Mouse (Mus musculus) forebrain, embryonic 10.5 days (tissue): ENCODE data around the gene 1110008P14Rik. TPM values are rescaled to one million over a fixed set of nuclear protein-coding genes. Genes with fewer than 3 reads are reported as not detected.
A peak's percentile ranks its signal among the peaks of the same experiment; 100 is the strongest.

Experiments
- DNase-seq: peaks from one replicate; pipeline ENCODE4 v3.0.0-alpha.2; 2017; ENCODE audit warnings: low spot score; ENCODE audit errors: extremely low spot score
- H3K27ac ChIP-seq: fragments of 300-500 bp; sonication (generic); 2 replicates; pipeline ENCODE4 v1.5.1; 2016; ENCODE audit warnings: mild to moderate bottlenecking
- H3K27me3 ChIP-seq: fragments of 300-500 bp; sonication (generic); 2 replicates; pipeline ENCODE4 v1.6.1; 2016; ENCODE audit warnings: mild to moderate bottlenecking; ENCODE audit not compliant: poor library complexity, severe bottlenecking
- H3K36me3 ChIP-seq: fragments of 300-500 bp; sonication (generic); replicated peaks from 2 replicates; pipeline ENCODE4 v1.6.1; 2016; ENCODE audit warnings: mild to moderate bottlenecking, moderate library complexity
- H3K4me1 ChIP-seq: fragments of 300-500 bp; sonication (generic); 2 replicates; pipeline ENCODE4 v1.6.1; 2016
- H3K4me3 ChIP-seq: fragments of 300-500 bp; sonication (generic); 2 replicates; pipeline ENCODE4 v1.5.1; 2016; ENCODE audit warnings: mild to moderate bottlenecking, moderate library complexity
- H3K9me3 ChIP-seq: fragments of 300-500 bp; sonication (generic); 2 replicates; pipeline ENCODE4 v1.6.1; 2016; ENCODE audit warnings: mild to moderate bottlenecking, moderate library complexity
- WGBS: fragments of 180-500 bp; shearing (Covaris S2); methylation state at CpG from one replicate; pipeline ENCODE4 v1.1.7; 2016; 5-methylcytosine and 5-hydroxymethylcytosine counted together
- polyA plus RNA-seq: library from polyadenylated mRNA; unstranded; fragments of >200 nt; fragmentation: Nextera tagmentation; extraction: Ambion mirVana; gene quantifications from 2 replicates; pipeline ENCODE4 v1.2.1, GENCODE M21; 2016

The 1110008P14Rik gene
- polyA plus RNA-seq, 1 experiment from 2014 or later = 37.5 TPM

DNA sequence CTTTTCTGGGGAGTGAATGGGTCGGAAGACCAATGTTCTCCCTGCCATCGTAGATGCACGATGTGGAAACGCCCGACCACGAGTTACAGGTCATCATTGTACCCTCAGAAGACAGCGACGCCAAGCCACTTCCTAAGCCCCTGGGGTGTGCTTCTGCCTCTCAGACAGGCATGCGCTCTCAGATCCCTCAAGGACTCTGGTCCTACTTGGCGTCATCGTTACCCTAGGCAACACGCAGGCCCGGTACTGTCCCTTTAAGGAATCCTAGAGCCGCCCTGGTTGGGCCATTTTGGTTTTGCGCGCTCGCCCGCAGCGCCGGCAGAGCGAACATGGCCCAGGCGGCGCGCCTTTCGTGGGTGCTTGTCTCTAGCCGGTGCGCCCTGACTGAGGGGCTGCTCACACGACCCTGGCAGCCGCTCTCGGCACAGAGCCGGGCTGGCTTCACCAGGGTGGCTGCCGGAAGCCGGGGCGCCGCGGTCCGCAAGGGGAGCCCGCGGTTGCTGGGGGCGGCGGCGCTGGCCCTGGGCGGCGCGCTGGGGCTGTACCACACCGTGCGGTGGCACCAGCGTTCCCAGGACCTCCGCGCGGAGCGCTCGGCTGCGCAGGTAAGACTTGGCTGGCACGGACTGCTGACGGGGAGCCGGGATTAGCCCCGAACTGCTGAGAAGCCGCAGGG is 14.3 kb upstream of the 1110008P14Rik start:
- Histone ChIP-seq H3K27ac (peak overlapping the region; percentile 90), H3K36me3 (peaks cover 28% of the 10 kb centered on the region), H3K4me3 (peak overlapping the region; percentile 80), H3K27me3 (no peaks in the 10 kb centered on the region), H3K9me3 (peaks cover 4% of the 10 kb centered on the region; the same call in 1 of the 2 replicates), H3K4me1 (peaks cover 33% of the 10 kb centered on the region)
- DNase-seq = peak; percentile 90
- WGBS = under 1% methylated on average over 59 of the region's 59 CpGs

DNA sequence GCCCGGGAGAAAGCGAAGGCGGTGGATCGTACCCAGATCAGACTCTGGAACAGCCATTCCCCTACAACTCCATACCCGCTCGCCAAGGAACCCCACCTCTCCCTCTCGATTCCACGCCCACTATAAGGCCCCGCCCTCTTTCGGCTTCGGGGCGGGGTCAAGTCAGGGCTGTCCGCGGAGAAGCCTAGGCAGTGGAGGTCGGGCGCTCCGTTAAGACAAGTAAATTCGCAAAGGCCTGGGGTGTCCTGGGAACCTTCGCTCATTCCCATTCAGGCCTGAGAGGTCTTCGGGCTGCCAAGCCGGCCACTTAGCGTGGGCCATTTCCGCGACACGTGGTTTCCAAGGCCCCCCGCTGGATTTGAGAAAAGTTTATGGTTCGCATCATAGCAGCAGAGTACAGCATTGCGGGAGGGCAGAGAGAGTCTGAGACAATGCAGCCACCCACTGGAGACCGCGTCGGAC is 13.8 kb upstream of the 1110008P14Rik start, which contains the start of gene Ptges2:
Gene Ptges2, plus strand, starts transcription at position 413 of the 462 bp plus-strand sequence.
- H3K36me3 ChIP-seq = peaks cover 23% of the 10 kb centered on the region
- WGBS = under 1% methylated on average over 31 of the region's 31 CpGs
- H3K4me1 ChIP-seq = peaks cover 36% of the 10 kb centered on the region
- peak; percentile 91 for DNase-seq
- H3K4me3 ChIP-seq = peak within 1 kb of the TSS; percentile 80
- H3K27me3 ChIP-seq = no peaks in the 10 kb centered on the region
- peak within 1 kb of the TSS; percentile 90 for H3K27ac ChIP-seq
- H3K9me3 ChIP-seq = peaks cover 4% of the 10 kb centered on the region; the same call in 1 of the 2 replicates

DNA sequence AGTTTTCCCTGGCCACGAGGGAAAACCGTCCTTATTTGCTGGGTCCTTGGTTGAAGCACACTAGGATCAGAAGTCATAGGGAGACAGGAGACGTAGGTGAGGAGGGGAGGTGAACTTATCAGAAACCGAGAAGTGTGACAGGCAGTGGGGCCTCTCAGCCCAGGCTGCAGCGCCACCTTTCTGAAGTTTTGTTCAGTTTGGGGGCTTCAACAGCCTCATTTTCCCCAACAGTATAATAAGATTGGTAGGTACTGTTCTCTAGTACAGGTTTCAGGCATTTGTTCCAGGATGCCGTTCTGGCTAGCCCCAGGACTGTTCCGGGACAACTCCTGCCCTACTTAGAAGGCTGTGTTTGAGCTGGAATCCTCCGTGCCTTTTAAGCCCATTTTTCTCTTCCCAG is 13.2 kb upstream of the 1110008P14Rik start:
- Histone ChIP-seq H3K36me3 (peaks cover 17% of the 10 kb centered on the region), H3K4me3 (peak overlapping the region; percentile 80), H3K27me3 (no peaks in the 10 kb centered on the region), H3K4me1 (peaks cover 36% of the 10 kb centered on the region), H3K9me3 (peaks cover 4% of the 10 kb centered on the region; the same call in 1 of the 2 replicates), H3K27ac (peak overlapping the region; percentile 90)
- no peak for DNase-seq
- WGBS = 7% methylated on average over 8 of the region's 8 CpGs

DNA sequence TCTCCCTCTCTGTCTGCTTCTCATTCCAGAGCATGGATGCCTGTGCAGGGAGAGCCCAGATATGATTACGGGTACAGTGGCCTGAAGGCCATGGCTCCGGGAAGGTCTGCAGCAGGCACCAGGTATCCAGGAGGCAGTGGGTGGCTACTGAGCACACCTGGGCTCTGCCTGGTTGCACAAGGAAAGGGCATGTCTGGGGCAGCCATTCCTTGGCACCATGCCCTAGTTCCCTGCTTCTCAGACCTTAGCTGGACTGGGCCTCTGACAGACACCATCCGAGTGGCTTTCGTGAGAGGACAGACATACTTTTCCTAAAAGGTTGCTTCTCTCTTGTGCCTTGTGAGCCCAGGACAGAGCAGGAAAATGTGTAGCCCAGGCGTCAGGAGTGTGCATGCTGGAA is 10.3 kb upstream of the 1110008P14Rik start:
- WGBS = 88% methylated on average over 5 of the region's 5 CpGs
- Histone ChIP-seq H3K4me3 (no peak overlapping the region), H3K27me3 (0 out of 2 replicates have a peak, but pooled peaks cover 8% of the 10 kb centered on the region), H3K36me3 (no peaks in the 10 kb centered on the region), H3K27ac (no peak overlapping the region), H3K4me1 (peaks cover 28% of the 10 kb centered on the region), H3K9me3 (peaks cover 4% of the 10 kb centered on the region)
- DNase-seq = no peak

DNA sequence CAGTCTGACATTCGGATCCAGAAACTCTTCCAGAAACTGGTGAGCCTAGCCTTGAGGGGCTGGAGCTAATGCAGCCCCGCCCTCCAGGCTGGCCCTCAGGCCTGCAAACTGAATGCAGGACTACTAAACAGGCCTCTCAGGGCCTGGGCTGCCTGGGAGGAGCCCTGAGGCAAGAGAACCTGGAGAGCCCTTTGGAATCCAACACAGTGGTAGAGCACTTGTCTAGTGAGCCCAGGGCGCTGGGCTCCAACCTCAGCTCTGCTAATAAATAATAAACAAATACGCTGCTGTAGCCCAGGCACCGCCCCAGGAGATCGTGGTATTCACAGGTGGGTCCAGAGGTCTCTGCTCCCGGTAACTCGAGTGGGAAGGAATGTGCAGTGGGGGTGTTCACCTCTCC is 9.1 kb upstream of the 1110008P14Rik start:
- Histone ChIP-seq H3K9me3 (peaks cover 4% of the 10 kb centered on the region), H3K4me1 (peaks cover 18% of the 10 kb centered on the region), H3K27me3 (0 out of 2 replicates have a peak, but pooled peaks cover 9% of the 10 kb centered on the region), H3K27ac (no peak overlapping the region), H3K36me3 (no peaks in the 10 kb centered on the region), H3K4me3 (no peak overlapping the region)
- WGBS = 71% methylated on average over 8 of the region's 8 CpGs
- DNase-seq = no peak

DNA sequence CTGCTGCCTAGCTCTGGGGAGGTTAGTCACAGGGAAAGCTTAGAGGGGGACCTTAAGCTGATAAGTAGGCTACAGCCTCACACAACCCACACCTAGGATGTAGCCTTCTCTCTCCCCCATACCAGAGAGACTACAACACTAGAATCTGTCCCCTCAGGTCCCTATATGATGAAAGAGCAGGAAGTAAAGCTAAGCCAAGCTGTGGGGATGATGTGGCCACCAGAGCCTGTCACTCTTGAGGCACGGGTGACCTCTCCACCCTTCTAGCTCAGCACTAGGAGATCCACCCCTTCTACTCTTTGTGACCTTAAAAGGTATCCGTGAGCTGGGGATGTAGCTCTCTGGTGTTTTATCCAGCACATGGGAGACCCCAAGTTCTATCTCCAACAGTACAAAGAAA is 7.4 kb upstream of the 1110008P14Rik start:
- Histone ChIP-seq H3K27me3 (peaks cover 14% of the 10 kb centered on the region; the same call in 1 of the 2 replicates), H3K36me3 (no peaks in the 10 kb centered on the region), H3K4me3 (no peak overlapping the region), H3K9me3 (peaks cover 4% of the 10 kb centered on the region), H3K27ac (no peak overlapping the region), H3K4me1 (peaks cover 8% of the 10 kb centered on the region; the same call in 1 of the 2 replicates)
- no peak for DNase-seq
- 77% methylated on average over 2 of the region's 2 CpGs for WGBS

DNA sequence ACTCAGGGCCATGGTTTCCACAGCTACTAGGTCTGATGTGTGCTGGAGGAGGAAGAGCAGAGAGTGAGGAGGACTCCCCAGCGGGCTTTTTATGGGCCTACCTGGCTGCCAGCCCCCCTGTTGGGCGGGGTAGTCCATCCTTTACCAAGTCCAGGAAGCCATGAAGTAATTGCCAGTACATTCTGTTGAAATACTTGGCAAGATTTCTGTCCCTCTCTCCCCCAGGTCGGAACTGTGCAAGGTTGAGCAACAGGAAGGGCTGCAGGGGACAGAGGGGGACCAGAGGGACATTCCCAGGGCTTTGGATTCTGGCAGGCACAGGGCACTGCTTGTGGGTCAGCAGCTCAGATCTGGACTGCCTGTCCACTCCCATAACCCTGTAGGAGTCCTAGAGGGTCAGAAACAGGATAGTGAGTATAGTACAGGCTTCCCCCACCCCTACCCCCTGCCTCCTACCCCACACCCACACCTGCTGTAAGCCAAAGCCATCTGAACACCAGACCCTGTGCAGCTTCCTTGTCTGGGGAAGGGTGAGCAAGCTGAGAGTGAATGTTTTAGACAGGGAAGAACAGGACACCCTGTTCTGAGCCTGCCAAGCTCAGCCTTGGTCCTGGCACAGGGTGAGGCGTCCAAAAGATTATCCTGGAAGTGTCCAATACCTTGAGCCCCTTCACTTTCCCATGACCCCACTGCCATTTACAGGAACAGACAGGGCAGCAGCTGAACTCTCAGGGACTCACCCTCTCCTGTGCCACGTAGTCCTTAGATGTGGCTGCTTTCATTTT is 6.2 kb upstream of the 1110008P14Rik start, which contains the start of gene Lcn2:
Gene Lcn2, minus strand, starts transcription at position 547 of the 785 bp plus-strand sequence.
- no peak within 1 kb of the TSS for H3K27ac ChIP-seq
- peaks cover 27% of the 10 kb centered on the region for H3K27me3 ChIP-seq
- no peak within 1 kb of the TSS for H3K4me3 ChIP-seq
- WGBS = 64% methylated on average over 5 of the region's 5 CpGs
- H3K36me3 ChIP-seq = no peaks in the 10 kb centered on the region
- H3K9me3 ChIP-seq = no peaks in the 10 kb centered on the region; the same call in 1 of the 2 replicates
- DNase-seq = no peak
- H3K4me1 ChIP-seq = peaks cover 8% of the 10 kb centered on the region; the same call in 1 of the 2 replicates

DNA sequence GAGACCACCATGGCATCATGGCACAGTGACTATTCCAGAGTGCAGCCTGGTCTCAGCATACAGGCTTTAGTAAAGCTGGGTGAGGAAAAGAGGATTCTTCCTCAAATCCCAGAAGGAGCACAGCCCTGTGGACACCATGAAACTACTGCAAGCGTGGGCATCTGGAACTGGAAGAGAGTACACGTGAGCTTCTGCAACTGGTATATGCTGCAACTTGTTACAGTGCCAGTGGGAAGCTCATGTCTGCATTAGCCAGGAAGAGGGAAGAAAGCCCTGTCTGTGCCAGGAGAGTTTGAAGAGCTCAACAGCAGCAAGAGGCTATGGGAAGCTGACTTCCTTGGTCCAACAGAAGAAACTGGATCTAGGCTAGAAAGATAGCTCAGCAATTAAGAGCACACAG is 951 bp upstream of the 1110008P14Rik start:
- WGBS = 88% methylated on average over 2 of the region's 2 CpGs

DNA sequence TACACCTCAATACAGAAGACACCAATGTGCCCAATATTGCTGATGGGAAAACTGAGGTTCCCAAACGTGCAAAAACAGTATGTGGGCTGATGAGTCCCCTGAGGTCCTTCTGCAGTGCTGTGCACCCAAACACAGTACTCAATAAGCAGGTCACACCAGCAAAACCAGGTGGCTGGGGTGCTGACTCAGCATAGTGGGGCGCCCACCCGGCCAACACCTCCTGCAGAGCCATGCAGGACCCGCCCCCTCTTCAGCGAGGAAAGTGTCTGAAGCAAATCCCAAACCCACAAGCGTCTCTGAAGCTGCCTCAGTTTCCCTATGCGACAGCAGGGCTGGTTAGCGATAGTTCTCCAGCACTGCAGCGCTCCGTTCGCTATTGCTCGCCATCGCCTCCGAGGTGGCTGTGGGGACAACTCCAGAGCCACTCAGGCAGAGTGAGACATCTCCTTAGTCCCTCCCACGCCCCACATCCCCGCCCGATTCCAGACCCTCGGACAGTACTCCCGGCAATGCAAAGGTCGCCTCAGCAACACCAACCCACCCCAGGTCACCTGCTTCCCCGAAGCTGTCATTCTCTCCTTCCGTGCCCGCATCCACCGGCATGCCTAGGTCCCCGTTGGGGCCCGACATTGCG is 480 bp downstream of the 1110008P14Rik start:
- H3K4me1 ChIP-seq = peaks cover 17% of the 10 kb centered on the region
- peaks cover 38% of the 10 kb centered on the region for H3K36me3 ChIP-seq
- H3K27ac ChIP-seq = peak overlapping the region; percentile 58
- H3K27me3 ChIP-seq = peaks cover 43% of the 10 kb centered on the region
- WGBS = 2% methylated on average over 27 of the region's 27 CpGs
- no peak for DNase-seq
- H3K4me3 ChIP-seq = peak overlapping the region; percentile 67
- H3K9me3 ChIP-seq = no peaks in the 10 kb centered on the region

More for the DNA sequence above, 951 bp upstream of the 1110008P14Rik start:
- Histone ChIP-seq H3K4me3 (peak overlapping the region; percentile 67; the same call in 1 of the 2 replicates), H3K9me3 (no peaks in the 10 kb centered on the region), H3K27me3 (peaks cover 51% of the 10 kb centered on the region), H3K4me1 (peaks cover 17% of the 10 kb centered on the region), H3K36me3 (peaks cover 24% of the 10 kb centered on the region), H3K27ac (no peak overlapping the region)
- DNase-seq = no peak

DNA sequence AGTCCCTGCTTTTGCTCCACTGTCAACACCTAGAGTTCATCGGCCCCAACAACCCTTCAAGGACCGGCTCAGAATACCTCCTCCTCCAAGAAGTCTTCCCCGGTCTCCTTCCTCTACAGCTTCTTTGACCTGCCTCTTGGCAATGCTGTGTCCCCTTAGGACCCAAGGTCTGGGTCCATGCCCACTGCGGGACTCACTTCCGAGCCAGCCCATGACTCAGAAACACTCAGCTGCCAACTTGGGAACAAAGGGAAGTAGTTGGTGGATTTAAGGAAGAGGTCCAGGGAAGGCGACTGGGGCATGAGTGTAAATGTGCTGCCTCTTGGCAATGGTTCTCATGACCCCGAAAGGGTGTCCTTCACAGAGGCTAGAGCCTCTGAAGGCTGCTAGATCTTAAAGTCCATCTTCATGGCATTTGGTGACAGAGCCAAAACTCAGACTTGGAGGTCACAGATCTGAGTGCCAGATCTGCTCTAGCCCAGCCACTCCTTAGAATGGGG is 1.7 kb downstream of the 1110008P14Rik start:
- Histone ChIP-seq H3K27ac (no peak overlapping the region), H3K9me3 (no peaks in the 10 kb centered on the region), H3K4me3 (no peak overlapping the region), H3K27me3 (peaks cover 43% of the 10 kb centered on the region), H3K4me1 (peaks cover 17% of the 10 kb centered on the region), H3K36me3 (peaks cover 50% of the 10 kb centered on the region)
- DNase-seq = no peak
- 92% methylated on average over 7 of the region's 7 CpGs for WGBS

DNA sequence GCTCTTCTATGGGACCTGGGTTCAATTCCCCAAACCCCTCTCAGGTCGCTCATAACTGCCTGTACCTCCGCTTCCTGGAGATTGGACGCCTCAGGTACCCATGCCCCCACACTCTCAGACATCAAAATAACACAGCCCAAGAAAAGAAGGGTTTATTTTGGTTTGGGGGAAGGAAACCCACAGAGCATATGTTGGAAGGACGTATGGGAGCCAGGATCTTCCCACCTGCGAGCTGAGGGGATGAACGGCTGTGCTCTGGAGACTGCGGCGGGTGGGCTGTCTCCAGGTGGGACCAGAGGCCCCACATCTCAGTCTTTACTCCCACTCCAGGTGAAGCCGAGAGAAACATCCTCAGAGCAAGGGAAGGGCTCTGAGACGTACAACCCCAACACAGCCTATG is 4.8 kb downstream of the 1110008P14Rik start:
- peaks cover 12% of the 10 kb centered on the region for H3K4me1 ChIP-seq
- 90% methylated on average over 10 of the region's 10 CpGs for WGBS
- peaks cover 17% of the 10 kb centered on the region for H3K27me3 ChIP-seq
- H3K9me3 ChIP-seq = no peaks in the 10 kb centered on the region
- no peak overlapping the region for H3K27ac ChIP-seq
- peaks cover 81% of the 10 kb centered on the region for H3K36me3 ChIP-seq
- H3K4me3 ChIP-seq = no peak overlapping the region
- no peak for DNase-seq

DNA sequence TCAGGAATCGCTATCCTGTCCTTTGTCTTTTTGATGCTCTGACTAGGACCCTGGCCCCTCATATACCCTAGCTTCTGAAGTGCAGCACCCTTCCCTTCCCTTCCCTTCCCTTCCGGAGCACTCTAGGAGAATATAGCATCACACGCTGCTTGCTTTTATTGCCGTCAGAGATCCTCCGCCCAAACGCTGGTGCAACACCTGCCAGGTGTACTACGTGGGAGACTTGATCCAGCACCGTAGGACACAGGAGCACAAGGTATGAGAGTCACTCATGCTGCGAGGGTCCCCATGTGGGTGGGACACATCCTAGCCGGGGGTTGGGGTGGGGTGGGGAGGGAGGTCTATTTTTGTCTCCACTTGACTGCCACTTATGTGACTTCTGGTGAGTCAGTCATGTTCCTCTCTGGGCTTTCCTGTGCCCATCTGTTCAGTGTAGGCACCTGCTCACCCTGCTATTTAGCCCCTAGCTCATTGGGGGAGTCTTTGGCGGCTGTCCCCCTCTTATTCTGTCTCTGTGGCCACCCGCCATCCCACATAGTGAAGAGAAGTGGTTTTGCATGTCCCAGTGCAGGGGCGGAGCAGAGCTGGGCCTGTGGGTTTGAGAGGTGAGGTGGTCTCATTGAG is 6.3 kb downstream of the 1110008P14Rik start:
- no peak for DNase-seq
- WGBS = 95% methylated on average over 13 of the region's 13 CpGs
- H3K4me3 ChIP-seq = no peak overlapping the region
- H3K4me1 ChIP-seq = no peaks in the 10 kb centered on the region
- H3K36me3 ChIP-seq = peaks cover 96% of the 10 kb centered on the region
- peaks cover 10% of the 10 kb centered on the region for H3K27me3 ChIP-seq
- H3K9me3 ChIP-seq = no peaks in the 10 kb centered on the region
- no peak overlapping the region for H3K27ac ChIP-seq
